Mouse (Mus musculus) urinary bladder, postnatal 10 days (tissue): ENCODE data around the gene Scube3.

Experiments used
- DNase-seq: peaks from one replicate; pipeline ENCODE4 v3.0.0; 2022; ENCODE audit warnings: low spot score

Scube3 gene

GRCm38 (mm10) chr17:28141771-28142699 is at the start of gene Scube3:
Gene Scube3, plus strand, starts transcription at chr17:28142141.
- no peak for DNase-seq

- DNase-seq: no peak
Observed at GRCm38 (mm10) chr17:28092297-28092696, 49.6 kb upstream of the Scube3 start.

GRCm38 (mm10) chr17:28093837-28094236 is 48.1 kb upstream of the Scube3 start:
- DNase-seq: no peak

GRCm38 (mm10) chr17:28096418-28096817 is 45.5 kb upstream of the Scube3 start:
- no peak for DNase-seq

GRCm38 (mm10) chr17:28097308-28097707 is 44.6 kb upstream of the Scube3 start:
- no peak for DNase-seq

- no peak for DNase-seq
Observed at GRCm38 (mm10) chr17:28099086-28099485, 42.9 kb upstream of the Scube3 start.

- DNase-seq: no peak
Observed at GRCm38 (mm10) chr17:28100669-28101068, 41.3 kb upstream of the Scube3 start.

GRCm38 (mm10) chr17:28101284-28101887 is 40.6 kb upstream of the Scube3 start:
- DNase-seq: no peak

GRCm38 (mm10) chr17:28101902-28102319 is 40.0 kb upstream of the Scube3 start:
- no peak for DNase-seq

GRCm38 (mm10) chr17:28104416-28104815 is 37.5 kb upstream of the Scube3 start:
- DNase-seq: no peak

- DNase-seq: no peak
Observed at GRCm38 (mm10) chr17:28106352-28106751, 35.6 kb upstream of the Scube3 start.

GRCm38 (mm10) chr17:28107275-28107674 is 34.7 kb upstream of the Scube3 start:
- no peak for DNase-seq

GRCm38 (mm10) chr17:28112266-28112665 is 29.7 kb upstream of the Scube3 start:
- DNase-seq: no peak

GRCm38 (mm10) chr17:28116335-28116734 is 25.6 kb upstream of the Scube3 start:
- DNase-seq: no peak

GRCm38 (mm10) chr17:28117451-28118209 is 24.3 kb upstream of the Scube3 start:
- DNase-seq: no peak

GRCm38 (mm10) chr17:28120460-28120859 is 21.5 kb upstream of the Scube3 start:
- DNase-seq: no peak

- no peak for DNase-seq
Observed at GRCm38 (mm10) chr17:28122949-28123348, 19.0 kb upstream of the Scube3 start.

GRCm38 (mm10) chr17:28123627-28124026 is 18.3 kb upstream of the Scube3 start:
- DNase-seq: no peak

- no peak for DNase-seq
Observed at GRCm38 (mm10) chr17:28124368-28124767, 17.6 kb upstream of the Scube3 start.

GRCm38 (mm10) chr17:28129796-28130195 is 12.1 kb upstream of the Scube3 start:
- no peak for DNase-seq

- DNase-seq: no peak
Observed at GRCm38 (mm10) chr17:28130391-28131125, 11.4 kb upstream of the Scube3 start.

GRCm38 (mm10) chr17:28131156-28131555 is 10.8 kb upstream of the Scube3 start:
- DNase-seq: no peak
